Mouse (Mus musculus) cerebellum, postnatal 25 days (tissue): ENCODE measurements around the gene Dact1.

Source experiments
- DNase-seq, 2 experiments: peaks; one replicate each; pipeline ENCODE4 v3.0.0; 2021; ENCODE audit warnings: mixed read lengths in 2 of 2

Dact1 gene

DNA sequence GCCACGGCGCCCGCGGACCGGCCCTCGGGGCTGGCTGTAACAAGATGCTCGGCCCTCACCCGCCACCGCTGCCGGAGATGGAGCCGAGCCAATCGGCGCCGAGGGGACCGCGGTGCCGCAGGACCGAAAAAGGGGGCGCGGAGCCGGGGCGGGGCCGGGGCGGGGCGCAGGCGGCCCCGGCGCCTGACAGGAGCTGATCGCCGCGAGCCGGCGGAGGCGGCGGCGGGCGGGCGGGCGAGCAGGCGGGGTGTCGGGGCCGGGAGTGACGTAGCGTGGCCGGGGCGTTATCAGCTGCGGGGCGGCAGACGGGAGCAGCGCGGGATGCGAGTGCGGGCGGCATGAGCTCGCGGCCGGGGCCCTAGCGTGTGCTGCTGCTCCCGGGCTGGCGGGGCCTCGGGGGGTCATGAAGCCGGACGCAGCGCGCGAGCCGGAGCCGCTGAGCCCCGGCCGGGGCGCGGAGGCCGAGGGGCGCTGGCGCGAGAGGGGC lies at the start of gene Dact1:
Dact1 (plus strand) TSS at position 304 of the 487 bp plus-strand sequence.
- DNase-seq, result peak; percentile 87 to 91

DNA sequence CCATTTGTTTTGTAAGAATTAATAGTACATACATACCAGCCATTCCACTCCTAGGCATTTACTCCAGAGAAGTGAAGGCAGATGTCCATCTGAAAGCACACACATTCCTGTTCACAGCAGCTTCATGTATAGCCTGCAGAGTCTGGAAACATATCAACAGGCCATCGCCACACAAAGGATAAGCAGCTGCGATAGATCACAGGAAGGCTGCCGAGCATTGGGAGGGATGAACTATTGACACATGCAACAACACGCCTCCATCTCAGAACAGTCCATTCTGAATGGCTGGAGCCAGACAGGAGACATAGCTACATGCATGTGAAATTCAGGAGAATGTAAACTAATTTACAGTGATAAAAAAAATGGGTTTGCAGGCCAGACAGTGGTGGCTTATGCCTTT lies 45.5 kb upstream of the Dact1 start:
- DNase-seq, result no peak

GRCm38 (mm10) chr12:71269367-71269766 lies 40.3 kb upstream of the Dact1 start:
- DNase-seq, result no peak

GRCm38 (mm10) chr12:71271131-71271530 lies 38.6 kb upstream of the Dact1 start:
- no peak for DNase-seq

DNA sequence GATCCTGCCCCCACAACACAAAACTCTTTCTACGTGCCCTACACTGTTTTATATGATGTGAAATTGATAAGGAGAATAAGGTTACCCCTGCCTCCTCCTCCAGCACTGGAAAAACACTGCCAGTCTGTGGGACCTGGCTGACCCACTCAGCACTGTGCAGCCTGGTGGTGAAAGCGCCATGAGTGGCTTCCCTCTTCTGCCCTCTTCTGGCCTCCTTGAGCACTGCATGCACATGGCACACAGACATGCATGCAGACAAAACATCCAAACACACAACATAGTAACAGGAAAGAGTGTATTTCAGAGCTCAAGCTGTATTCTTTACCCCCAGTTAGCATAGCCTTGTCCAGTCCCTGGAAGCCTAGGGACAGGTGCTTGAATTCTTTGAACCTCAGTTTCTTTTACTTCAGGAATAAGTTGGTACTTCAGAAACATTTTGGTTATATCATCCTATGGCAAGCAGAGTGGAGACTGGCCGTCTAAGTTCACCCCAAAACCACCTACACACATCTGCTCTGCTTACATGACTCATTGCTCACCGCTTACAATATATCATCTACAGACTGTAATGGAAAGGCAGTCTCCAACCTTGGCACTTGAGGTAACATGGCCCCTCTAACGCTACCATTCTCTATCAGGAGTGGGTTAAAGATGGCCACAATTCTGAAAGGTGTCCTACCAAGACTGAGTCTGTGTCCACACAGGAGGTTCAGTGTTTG lies 35.0 kb upstream of the Dact1 start:
- peak in 1 of 2 experiments; percentile 9 for DNase-seq

- DNase-seq, result no peak
These were observed 33.6 kb upstream of the Dact1 start for GRCm38 (mm10) chr12:71275906-71276595.

- peak; percentile 6 to 14 for DNase-seq
These were observed 30.0 kb upstream of the Dact1 start for GRCm38 (mm10) chr12:71279521-71280262.

GRCm38 (mm10) chr12:71281201-71281768 lies 28.4 kb upstream of the Dact1 start:
- DNase-seq, result no peak

DNA sequence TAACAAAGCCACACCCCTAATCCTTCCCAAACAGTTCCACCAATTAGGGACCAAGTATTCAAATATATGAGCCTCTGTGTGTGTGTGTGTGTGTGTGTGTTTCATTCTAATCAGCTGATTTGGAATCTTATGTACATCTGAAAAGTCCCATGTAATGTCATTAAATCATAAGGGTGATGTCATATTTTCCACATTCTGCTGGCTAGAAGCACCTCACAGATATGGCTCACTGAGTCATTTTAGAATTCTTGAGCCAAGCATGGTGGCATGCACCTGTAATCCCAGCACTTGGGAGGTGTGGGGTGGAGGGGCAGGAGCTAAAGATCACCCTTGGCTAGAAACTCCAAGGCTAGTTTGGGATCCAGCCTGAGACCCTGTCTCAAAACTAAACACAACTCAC lies 24.3 kb upstream of the Dact1 start:
- DNase-seq, result no peak

GRCm38 (mm10) chr12:71290460-71290859 lies 19.2 kb upstream of the Dact1 start:
- no peak for DNase-seq

- DNase-seq, result no peak
These were observed 15.4 kb upstream of the Dact1 start for GRCm38 (mm10) chr12:71293960-71294942.

- DNase-seq, result no peak
These were observed 12.7 kb upstream of the Dact1 start for GRCm38 (mm10) chr12:71296849-71297535.

- DNase-seq, result peak; percentile 65 to 70
These were observed 616 bp downstream of the Dact1 start for GRCm38 (mm10) chr12:71310068-71310931.

DNA sequence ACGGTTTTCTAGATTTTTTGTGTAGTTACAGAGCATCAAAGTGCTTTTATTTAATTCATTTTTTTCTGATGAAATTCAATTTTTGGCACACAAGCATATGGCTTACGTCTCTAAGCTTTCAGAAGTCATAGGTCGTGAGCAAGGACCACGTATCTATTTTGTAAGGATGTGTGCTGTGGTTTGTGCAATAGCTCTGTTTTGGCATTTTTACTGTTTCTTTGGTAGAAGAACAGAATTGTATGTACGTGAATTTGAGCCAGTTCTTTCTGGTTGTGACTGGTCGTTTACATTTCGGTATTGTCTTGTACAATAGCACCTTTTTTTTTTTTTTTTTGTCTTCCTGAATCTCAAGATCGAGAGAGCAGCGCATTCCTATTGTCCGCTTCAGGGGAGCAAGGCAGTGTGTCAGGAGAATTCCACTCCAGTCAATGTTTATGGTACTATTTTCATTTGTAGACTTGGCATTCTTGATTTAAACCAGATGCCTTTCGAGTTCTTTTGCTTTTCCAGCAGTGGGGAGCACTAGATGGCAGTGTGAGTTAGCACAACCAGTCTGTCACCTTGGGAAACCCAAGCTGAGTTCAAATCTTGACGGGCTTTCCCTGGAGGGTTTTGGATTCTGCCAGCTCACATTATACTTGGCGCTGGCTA lies 1.7 kb downstream of the Dact1 start:
- DNase-seq, result peak; percentile 63 to 75

DNA sequence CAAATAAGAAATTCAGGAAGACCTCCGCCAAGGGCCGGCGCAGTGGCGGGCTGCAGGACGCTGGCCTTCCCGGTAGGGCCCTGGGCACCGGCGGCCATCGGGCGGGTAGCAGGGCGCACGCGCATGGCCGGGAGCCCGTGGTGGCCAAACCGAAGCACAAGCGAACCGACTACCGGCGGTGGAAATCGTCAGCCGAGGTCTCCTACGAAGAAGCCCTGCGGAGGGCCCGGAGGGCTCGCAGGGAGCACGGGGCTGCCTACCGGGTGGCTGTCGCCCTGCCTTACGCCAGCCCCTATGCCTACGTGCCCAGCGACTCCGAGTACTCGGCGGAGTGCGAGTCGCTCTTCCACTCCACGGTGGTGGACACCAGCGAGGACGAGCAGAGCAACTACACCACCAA lies 8.6 kb downstream of the Dact1 start:
- no peak for DNase-seq

DNA sequence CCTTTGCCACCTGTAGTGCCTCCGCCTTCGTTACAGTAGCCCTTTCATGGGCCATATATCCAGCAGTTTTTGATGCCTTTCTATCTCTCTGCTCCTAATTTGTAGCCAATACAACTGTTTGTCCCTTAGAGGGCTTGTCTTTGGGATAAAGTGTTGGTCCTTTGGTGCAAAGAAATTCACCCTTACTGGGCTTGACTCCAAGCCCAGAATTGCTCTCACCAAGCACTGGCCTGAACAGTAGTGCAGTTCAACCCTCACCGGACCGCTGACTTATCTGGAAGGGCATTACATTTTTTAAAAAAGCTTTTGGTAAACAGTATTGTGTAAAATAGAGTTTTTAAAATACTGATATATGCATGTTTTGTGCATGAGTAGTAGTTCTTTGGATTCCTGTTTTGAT lies 9.9 kb downstream of the Dact1 start:
- DNase-seq, result peak in 1 of 2 experiments; percentile 52

DNA sequence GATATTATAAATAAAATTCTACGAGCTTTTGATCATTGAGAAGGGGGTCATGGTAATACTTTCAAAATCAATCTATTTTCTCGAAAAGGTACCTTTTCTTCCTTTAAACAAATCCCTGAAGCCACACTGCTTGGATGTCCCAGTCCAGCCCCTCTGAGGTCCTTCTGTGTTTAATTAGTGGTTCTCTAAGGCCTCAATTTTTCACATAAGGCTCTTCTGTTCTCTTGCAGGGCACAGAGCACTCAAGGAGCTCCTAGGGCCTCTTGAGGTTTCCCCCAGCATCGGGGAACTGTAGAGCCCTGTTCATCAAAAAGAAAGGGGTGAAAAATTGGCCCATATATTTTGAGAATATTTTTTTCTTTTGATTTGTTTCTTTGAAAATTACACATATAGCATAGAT lies 23.0 kb downstream of the Dact1 start:
- no peak for DNase-seq

DNA sequence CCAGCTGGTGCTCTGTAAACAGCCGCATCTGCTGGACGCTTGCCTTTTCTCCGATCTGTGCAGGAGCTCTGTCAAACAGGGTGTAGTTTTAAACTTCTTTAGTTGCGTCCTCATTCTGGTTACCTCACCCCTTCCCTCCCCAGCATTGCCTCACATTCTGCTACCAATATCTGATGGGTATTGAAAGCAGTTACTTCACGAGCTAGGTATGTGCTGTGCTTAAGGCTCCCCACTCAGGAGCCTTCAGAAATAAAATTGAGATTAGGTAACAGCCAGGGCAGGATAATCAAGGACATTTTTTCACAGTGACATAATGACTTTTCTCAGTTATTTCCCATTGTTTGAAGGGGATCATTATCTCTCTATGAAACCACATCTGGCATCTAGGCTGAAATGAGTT lies 23.9 kb downstream of the Dact1 start:
- no peak for DNase-seq

DNA sequence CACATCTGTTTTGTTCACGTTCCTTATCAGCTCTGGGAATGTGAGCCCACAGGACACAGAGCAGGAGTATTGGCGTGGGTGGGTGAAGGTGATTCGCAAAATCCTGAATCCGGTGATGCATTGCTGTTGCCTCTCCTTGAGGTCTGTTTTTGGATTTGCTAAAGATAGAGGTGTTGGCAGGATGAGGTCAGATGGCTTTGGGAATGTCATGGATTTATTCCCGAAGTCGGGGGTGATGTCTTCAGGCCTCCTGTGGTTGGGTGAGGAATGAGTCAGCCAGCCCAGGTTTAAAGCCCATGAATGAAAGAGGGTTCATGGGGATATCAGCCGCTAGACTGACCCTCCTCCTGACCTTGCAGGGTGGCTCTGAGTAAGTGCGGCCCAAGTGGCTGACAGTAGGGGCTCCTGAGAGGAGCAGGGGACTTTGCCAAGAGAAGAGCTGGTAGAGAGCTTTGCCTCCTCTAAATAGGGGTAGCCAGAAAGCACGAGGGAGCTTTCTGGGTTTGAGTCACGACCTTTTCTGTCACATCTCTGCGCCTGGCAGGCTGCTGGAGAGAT lies 27.4 kb downstream of the Dact1 start:
- peak in 1 of 2 experiments; percentile 30 for DNase-seq
